Mouse (Mus musculus): ENCODE data around the gene Gna15. TPM values are rescaled to one million over a fixed set of nuclear protein-coding genes. Genes with fewer than 3 reads are reported as not detected.

Gene Gna15
- polyA plus RNA-seq, 1 experiment from 2014 or later: 0.63 TPM

DNA sequence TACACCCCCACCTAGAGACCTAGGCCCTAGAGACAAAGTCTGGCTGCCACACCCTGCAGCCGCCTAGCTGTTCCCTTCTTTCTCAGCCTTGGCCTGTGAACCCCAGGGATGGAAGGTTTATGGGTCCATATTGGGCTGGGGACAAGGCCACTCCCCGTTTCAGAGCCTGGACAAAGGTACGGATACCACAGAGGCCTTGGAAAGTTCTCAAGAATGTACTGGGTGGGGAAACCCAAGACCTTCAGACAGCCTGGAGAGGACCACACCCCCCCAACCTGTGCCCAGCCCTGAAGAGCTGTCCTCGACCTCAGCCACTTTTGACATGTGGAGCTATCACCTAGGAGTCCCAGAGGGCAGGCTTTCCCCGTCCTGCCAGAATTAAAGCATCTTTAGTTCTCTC, 24.9 kb upstream of the Gna15 start:
- Histone ChIP-seq H3K4me1 (replicated peaks) (peaks cover 20% of the 10 kb centered on the region), H3K36me3 (no peaks in the 10 kb centered on the region), H3K4me3 (no peak overlapping the region), H3K27me3 (ENCODE audit: insufficient read depth, poor library complexity, severe bottlenecking) (no peaks in the 10 kb centered on the region), H3K9me3 (peaks cover 4% of the 10 kb centered on the region; the same call in 1 of the 2 replicates), H3K27ac (no peak overlapping the region)
- no peak for DNase-seq (ENCODE audit: low spot score)
- 67% methylated on average over 5 of the region's 5 CpGs for WGBS

DNA sequence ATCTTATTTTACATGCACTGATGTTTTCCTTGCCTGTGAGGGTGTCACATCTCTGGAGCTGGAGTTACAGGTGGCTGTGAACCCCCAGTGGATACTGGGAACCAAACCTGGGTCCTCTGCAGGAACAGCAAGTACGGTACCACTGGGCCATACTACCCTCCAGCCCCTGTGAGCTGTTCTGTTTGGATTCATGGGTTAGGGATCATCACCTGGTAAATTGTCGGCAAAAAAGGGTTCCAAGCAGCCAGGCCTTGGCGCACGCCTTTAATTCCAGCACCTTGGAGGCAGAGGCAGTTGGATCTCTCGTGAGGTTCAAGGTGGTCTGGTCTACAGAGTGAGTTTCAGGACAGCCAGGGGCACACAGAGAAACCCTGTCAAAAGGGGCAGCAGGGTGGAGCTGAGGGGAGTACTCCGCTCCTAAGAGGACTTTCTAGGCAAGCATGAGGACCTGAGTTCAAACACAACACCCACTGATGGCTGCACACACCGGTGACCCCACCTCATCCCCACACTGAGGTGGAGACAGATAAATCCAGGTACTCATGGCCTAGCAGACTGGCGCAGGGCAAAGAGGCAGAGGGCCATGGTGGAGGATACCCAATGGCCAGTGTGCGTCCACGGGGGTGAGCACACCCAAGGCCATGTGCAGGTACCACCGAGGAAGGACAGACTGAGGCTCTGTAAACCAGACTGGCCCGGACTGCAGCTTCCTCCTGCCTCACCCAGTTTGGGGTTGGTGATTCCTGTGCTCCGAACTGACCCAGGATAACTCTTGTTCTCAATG, 23.0 kb upstream of the Gna15 start:
- peaks cover 39% of the 10 kb centered on the region for H3K4me1 ChIP-seq (replicated peaks)
- H3K27me3 ChIP-seq (ENCODE audit: insufficient read depth, poor library complexity, severe bottlenecking): no peaks in the 10 kb centered on the region
- WGBS: 90% methylated on average over 13 of the region's 13 CpGs
- H3K4me3 ChIP-seq: no peak overlapping the region
- H3K9me3 ChIP-seq: no peaks in the 10 kb centered on the region
- H3K36me3 ChIP-seq: peaks cover 10% of the 10 kb centered on the region
- no peak for DNase-seq (ENCODE audit: low spot score)
- no peak overlapping the region for H3K27ac ChIP-seq

DNA sequence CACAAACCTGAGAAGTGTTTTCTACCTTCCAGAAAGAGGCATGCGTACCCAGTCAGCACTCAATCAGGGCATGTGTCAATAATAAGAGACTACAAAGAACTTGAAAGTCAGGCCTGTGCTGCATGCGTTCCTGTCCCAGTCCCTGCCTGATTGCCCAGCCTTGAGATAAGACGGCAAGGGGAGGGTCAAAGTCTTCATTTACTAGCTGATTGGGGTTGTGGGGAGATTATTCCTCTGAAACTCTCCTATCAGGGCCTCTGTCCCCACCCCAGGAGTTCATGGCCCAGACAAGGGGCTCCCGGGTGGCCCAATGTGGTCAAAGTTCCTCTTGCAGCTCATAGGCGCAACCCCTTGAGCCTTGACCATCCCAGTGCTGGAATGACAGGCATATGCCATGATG, 22.3 kb upstream of the Gna15 start:
- Histone ChIP-seq H3K27ac (no peak overlapping the region), H3K9me3 (no peaks in the 10 kb centered on the region), H3K27me3 (ENCODE audit: insufficient read depth, poor library complexity, severe bottlenecking) (no peaks in the 10 kb centered on the region), H3K4me1 (replicated peaks) (peaks cover 40% of the 10 kb centered on the region), H3K4me3 (no peak overlapping the region), H3K36me3 (peaks cover 15% of the 10 kb centered on the region)
- 85% methylated on average over 5 of the region's 5 CpGs for WGBS
- no peak for DNase-seq (ENCODE audit: low spot score)

DNA sequence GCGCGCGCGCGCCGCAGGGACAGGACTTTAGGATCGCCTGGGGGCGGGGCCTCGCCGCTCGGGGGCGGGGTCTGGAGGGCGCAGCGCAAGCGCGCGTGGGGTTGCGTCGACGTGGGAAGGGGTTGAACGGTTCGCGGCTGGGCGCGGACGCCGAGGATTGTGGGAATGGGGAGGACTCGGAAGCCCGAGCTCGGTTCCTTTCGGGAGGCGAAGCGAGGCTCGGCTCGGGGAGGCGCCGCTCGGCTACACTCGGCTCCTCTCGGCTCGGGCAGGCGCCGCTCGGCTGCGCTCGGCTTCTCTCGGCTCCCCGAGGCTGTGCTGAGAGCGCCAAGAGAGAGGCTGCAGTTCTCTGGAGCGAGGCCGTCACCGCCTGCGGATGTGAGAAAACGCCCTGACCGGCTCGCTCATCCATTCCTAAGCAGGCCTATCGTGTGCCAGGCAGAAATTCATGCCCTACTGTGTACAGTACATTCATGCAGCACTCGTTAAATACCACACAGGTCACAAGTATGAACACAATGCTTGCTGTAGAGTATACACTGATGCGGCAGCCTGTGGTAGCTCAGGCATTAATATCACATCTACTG, 21.2 kb upstream of the Gna15 start, which contains the start of gene Gna11:
TSS of gene Gna11 (minus strand) at position 30 of the 587 bp plus-strand sequence.
- DNase-seq (ENCODE audit: low spot score): peak; percentile 99
- H3K9me3 ChIP-seq: no peaks in the 10 kb centered on the region
- whole genome bisulfite sequencing: 1% methylated on average over 59 of the region's 59 CpGs
- peaks cover 26% of the 10 kb centered on the region for H3K36me3 ChIP-seq
- H3K4me1 ChIP-seq (replicated peaks): peaks cover 47% of the 10 kb centered on the region
- peak within 1 kb of the TSS; percentile 86 for H3K4me3 ChIP-seq
- peak within 1 kb of the TSS; percentile 96 for H3K27ac ChIP-seq
- no peaks in the 10 kb centered on the region for H3K27me3 ChIP-seq (ENCODE audit: insufficient read depth, poor library complexity, severe bottlenecking)

DNA sequence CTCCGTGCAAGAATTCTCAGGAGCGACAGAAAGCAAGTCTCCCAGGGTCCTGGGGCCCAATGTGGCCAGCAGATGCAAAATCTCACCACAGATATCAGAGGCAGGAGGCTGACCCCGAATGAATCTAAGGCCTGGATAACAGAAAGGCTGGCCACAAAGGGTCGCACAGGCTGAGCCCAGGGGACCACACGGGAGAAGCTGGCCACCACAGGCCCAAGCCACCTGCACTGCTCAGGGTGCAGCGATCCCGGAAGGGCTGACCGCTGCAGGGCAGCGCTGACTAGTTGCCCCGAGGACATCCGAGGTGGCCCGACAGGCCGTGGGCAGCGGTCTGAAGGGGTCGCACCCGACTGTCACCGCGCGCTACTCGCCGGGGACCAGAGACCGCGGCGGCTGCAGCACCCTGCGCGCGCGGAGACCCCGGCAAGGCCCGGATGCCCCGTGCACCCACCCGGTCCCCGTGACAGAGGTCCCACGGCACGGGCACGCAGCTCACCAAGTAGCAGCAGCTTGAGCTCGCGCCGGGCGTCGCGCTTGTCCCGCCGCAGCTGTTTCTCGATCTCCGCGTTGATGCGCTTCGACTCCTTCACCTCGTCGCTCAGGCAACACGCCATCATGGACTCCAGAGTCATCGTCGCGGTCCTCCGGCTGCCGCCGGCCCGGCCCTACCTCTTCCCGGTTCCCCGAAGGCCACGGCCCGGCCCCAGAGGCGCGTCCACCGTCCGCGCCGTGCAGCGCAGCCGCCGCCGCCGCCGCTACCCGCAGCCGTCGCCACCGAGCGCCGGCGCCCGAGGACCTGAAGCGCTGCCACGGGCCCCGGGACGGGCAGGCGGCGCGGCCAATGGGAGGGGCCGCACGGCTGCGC, 20.5 kb upstream of the Gna15 start:
- WGBS: under 1% methylated on average over 93 of the region's 93 CpGs
- Histone ChIP-seq H3K27me3 (ENCODE audit: insufficient read depth, poor library complexity, severe bottlenecking) (no peaks in the 10 kb centered on the region), H3K4me3 (peak overlapping the region; percentile 86), H3K4me1 (replicated peaks) (peaks cover 49% of the 10 kb centered on the region), H3K36me3 (peaks cover 33% of the 10 kb centered on the region), H3K9me3 (no peaks in the 10 kb centered on the region), H3K27ac (peak overlapping the region; percentile 96)
- DNase-seq (ENCODE audit: low spot score): no peak

DNA sequence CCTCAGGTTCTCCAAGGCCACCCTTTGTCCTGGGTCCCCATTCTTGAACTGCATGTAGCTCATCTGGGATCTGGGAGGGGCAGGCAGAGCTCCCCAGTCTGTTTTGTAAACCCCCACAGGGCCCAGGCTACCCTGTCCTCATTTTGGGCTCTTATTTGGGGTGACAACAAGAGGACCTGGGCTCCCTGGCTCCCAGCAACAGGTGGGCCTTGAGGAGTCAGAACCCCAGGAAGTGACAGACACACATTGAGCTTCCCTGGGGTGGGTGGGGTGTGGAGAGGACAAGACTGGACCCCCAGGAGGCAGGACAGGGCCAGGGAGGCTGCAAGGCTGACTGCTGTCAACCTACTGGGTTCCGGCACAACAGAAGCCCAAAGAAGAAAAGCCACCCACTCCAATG, 19.6 kb upstream of the Gna15 start:
- peaks cover 49% of the 10 kb centered on the region for H3K4me1 ChIP-seq (replicated peaks)
- H3K36me3 ChIP-seq: peaks cover 41% of the 10 kb centered on the region
- 79% methylated on average over 1 of the region's 1 CpGs for WGBS
- no peaks in the 10 kb centered on the region for H3K27me3 ChIP-seq (ENCODE audit: insufficient read depth, poor library complexity, severe bottlenecking)
- H3K9me3 ChIP-seq: no peaks in the 10 kb centered on the region
- peak overlapping the region; percentile 86 for H3K4me3 ChIP-seq
- H3K27ac ChIP-seq: no peak overlapping the region; the same call in 1 of the 2 replicates
- DNase-seq (ENCODE audit: low spot score): no peak

DNA sequence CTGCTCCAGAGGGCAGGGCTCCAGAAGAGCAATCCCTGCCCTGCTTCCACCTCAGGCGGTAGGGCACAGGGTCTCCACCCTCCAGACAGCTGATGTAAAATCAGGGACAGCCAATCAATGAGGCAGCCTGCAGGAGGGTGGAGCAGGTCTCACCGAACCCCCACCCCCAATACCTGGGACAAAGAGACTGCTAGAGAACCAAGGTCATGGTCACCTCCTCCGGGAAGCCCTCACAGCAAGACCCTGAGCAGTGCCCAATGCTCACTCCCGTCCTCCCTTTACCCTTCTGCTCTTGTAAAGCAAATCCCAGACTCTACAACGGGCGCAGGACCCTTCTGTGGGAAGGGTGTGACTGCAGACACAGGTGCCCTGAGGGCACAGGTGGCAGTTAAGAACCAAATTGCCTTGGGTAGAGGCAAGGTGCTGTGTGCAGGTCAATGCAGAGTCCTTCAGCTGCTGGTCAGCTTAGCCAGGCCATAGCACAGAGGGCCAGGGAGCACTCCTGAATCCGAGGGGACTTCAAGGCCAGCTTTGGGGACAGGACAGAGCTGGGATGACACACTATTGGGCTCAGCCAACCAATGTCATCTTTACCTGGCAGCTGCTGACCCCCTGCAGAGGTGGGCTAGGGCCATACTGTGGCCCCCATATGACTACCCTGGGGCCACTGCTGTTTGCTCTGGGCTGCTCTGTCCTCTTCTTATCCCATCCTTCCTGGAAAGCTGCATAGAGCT, 18.9 kb upstream of the Gna15 start:
- peaks cover 43% of the 10 kb centered on the region for H3K36me3 ChIP-seq
- H3K27ac ChIP-seq: 0 out of 2 replicates have a peak overlapping the region, but pooled peaks have one; percentile 30
- no peaks in the 10 kb centered on the region for H3K27me3 ChIP-seq (ENCODE audit: insufficient read depth, poor library complexity, severe bottlenecking)
- 75% methylated on average over 7 of the region's 7 CpGs for WGBS
- peak overlapping the region; percentile 86 for H3K4me3 ChIP-seq
- no peak for DNase-seq (ENCODE audit: low spot score)
- H3K9me3 ChIP-seq: no peaks in the 10 kb centered on the region
- H3K4me1 ChIP-seq (replicated peaks): peaks cover 49% of the 10 kb centered on the region

DNA sequence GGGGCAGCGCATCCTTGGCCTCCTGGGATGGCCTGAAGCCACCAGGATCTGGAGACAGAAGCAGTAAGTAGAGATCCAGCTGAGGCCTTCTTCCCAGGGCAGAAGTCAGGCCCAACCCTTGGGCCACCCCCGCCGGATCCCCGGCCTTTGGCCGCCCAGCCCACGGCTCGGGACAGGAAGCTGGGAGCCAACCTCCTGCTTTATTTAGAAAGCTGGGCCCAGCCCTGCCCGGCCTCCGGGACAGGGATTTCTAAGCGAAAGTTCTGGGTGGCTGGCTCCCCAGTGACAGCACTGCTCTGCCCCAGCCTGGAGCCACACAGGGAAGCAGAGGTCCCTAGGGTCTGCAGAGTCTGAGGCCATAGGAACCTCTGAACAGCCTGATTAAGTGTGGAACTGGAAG, 17.8 kb upstream of the Gna15 start:
- Histone ChIP-seq H3K27ac (peak overlapping the region; percentile 30), H3K9me3 (no peaks in the 10 kb centered on the region), H3K27me3 (ENCODE audit: insufficient read depth, poor library complexity, severe bottlenecking) (no peaks in the 10 kb centered on the region), H3K4me3 (0 out of 2 replicates have a peak overlapping the region, but pooled peaks have one; percentile 20), H3K4me1 (replicated peaks) (peaks cover 49% of the 10 kb centered on the region), H3K36me3 (peaks cover 54% of the 10 kb centered on the region)
- no peak for DNase-seq (ENCODE audit: low spot score)
- WGBS: 78% methylated on average over 10 of the region's 10 CpGs

DNA sequence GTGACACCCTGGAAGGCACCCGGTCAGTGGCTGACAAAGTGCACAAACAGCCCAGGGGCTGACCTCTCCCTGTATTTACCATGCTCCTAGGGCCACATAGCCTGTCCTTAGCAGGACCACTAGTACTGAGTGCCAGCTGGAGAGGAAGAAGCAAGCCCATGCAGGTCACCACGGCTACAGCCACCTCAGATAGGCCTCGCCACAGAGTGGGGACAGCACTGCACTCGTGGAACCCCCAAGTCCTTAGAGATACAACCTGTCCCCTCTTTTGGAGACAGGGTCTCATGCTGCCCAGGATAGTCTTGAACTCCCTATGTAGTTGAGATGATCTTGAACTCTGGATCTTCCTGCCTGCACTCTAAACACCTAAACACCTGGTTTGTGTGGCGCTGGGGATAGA, 17.3 kb upstream of the Gna15 start:
- H3K36me3 ChIP-seq: peaks cover 58% of the 10 kb centered on the region

DNA sequence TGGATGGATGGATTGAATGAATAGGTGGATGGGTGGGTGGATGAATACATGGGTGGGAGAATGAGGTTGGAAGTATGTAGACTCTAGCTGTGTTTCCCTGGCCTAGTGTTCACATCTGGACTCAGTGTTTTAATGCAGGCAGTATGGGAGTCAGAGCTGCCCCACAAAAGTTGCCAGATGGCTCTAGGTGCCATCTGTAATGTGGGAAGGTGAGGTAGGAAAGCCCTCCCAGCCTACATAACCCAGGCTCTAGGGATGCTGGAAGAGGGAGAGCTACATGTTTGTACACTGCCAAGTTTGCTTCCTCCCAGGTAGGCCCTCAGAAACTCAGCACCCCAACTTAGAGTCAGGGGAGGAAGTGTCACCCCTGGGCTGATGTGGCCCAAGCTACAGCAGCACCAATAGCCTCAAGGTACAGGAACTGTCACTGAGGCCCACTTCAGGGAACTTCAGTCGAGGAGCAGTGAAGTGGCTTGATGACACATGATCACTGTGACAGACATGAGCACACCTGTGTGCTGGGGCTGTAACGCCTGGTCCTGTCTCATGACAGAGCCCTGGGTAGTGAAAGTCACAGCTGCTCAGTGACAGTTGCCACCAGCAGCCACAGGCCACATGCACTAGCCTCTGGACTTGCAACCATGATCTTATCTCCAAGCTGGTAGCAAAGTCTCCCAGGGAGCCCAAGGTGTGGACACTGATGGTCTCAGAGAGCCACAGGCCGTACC, 14.5 kb upstream of the Gna15 start:
- Histone ChIP-seq H3K9me3 (no peaks in the 10 kb centered on the region), H3K27me3 (ENCODE audit: insufficient read depth, poor library complexity, severe bottlenecking) (no peaks in the 10 kb centered on the region), H3K27ac (no peak overlapping the region), H3K36me3 (peaks cover 79% of the 10 kb centered on the region), H3K4me3 (no peak overlapping the region), H3K4me1 (replicated peaks) (peaks cover 42% of the 10 kb centered on the region)
- 94% methylated on average over 3 of the region's 3 CpGs for WGBS
- no peak for DNase-seq (ENCODE audit: low spot score)

More for the DNA sequence above, 17.3 kb upstream of the Gna15 start:
- Histone ChIP-seq H3K4me1 (replicated peaks) (peaks cover 49% of the 10 kb centered on the region), H3K27ac (peak overlapping the region; percentile 30), H3K9me3 (no peaks in the 10 kb centered on the region), H3K4me3 (0 out of 2 replicates have a peak overlapping the region, but pooled peaks have one; percentile 20), H3K27me3 (ENCODE audit: insufficient read depth, poor library complexity, severe bottlenecking) (no peaks in the 10 kb centered on the region)
- no peak for DNase-seq (ENCODE audit: low spot score)
- WGBS: 92% methylated on average over 5 of the region's 5 CpGs

DNA sequence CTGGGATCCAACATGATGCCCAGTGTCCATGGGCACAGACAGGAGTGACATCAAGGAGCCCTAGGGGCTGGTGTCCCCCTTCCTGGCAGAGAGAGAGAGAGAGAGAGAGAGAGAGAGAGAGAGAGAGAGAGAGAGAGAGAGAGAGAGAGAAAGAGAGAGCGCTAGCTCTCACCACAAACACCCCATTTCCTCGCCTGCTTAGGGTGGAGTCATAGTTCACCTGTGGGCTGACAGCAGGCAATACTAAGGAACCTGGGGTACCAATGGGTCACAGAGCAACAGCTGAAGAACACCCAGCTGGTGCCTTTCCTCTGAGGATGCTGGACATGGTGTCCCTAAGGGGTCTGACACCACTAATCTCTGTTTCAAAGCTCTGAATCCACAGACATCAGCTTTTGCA, 13.4 kb upstream of the Gna15 start:
- H3K27me3 ChIP-seq (ENCODE audit: insufficient read depth, poor library complexity, severe bottlenecking): no peaks in the 10 kb centered on the region
- peaks cover 83% of the 10 kb centered on the region for H3K36me3 ChIP-seq
- H3K4me3 ChIP-seq: no peak overlapping the region
- no peak for DNase-seq (ENCODE audit: low spot score)
- no peak overlapping the region for H3K27ac ChIP-seq
- H3K4me1 ChIP-seq (replicated peaks): peaks cover 32% of the 10 kb centered on the region
- H3K9me3 ChIP-seq: no peaks in the 10 kb centered on the region
- 76% methylated on average over 2 of the region's 2 CpGs for WGBS

DNA sequence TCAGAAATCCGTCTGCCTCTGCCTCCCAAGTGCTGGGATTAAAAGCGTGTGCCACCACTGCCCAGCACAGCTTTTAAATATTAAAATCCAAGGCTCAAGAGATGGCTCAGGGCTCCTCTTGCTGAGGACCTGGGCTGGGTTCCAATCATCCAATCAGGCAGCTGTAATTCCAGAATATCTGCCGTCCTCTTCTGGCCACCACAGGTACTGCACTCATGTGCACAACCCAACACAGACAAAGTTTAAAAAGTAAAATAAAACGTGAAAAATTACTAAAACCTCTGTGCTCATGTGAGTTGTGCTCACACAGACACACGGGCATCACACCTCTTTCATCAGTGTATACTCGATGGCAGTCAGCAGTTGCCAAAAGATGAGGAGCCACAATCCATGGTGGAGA, 12.7 kb upstream of the Gna15 start:
- DNase-seq (ENCODE audit: low spot score): no peak
- H3K9me3 ChIP-seq: no peaks in the 10 kb centered on the region
- no peaks in the 10 kb centered on the region for H3K27me3 ChIP-seq (ENCODE audit: insufficient read depth, poor library complexity, severe bottlenecking)
- WGBS: 78% methylated on average over 6 of the region's 6 CpGs
- H3K36me3 ChIP-seq: peaks cover 83% of the 10 kb centered on the region
- H3K4me3 ChIP-seq: no peak overlapping the region
- H3K27ac ChIP-seq: no peak overlapping the region
- H3K4me1 ChIP-seq (replicated peaks): peaks cover 25% of the 10 kb centered on the region

Measured in hindbrain, embryonic 10.5 days (tissue).